Mouse (Mus musculus) Patski (cell line): ENCODE data around the gene Gm21958. TPM values are rescaled to one million over a fixed set of nuclear protein-coding genes. Genes with fewer than 3 reads are reported as not detected.

Experiments
- ATAC-seq: fragments of 100-300 bp; one replicate; pipeline ENCODE4 v1.8.0; 2021
- CTCF ChIA-PET: fragments of 350-600 bp; sonication (Branson Sonifier 250); formaldehyde crosslinking; loops from one replicate; lab custom pipeline; 2022; ENCODE audit warnings: inconsistent platforms; lab: Charles Lee
- POLR2A ChIA-PET: fragments of 350-600 bp; sonication (Branson Sonifier 250); formaldehyde crosslinking; loops from one replicate; lab custom pipeline; 2022; ENCODE audit warnings: antibody characterized with exemption, inconsistent platforms; lab: Charles Lee
- DNase-seq: peaks from one replicate; pipeline ENCODE4 v3.0.0-alpha.2; 2011; ENCODE audit warnings: low read depth, low spot score
- H3K27me3 ChIP-seq: fragments of 371-371 bp; one replicate; pipeline ENCODE4 v1.5.1; 2021
- CTCF ChIP-seq: fragments of 100-300 bp; IDR thresholded peaks from one replicate; pipeline ENCODE4 v1.5.1; 2021
- in situ Hi-C: fragments of 300-500 bp; cut with MboI; formaldehyde crosslinking; loops from 3 replicates; pipeline ENCODE4 v1.11.1; 2018; ENCODE audit warnings: low pct_unique_long_range_greater_than_20kb, mixed read lengths
- polyA plus RNA-seq: library from polyadenylated mRNA; unstranded; gene quantifications from one replicate; pipeline ENCODE4 v1.2.3, GENCODE M21; 2021

The Gm21958 gene
- polyA plus RNA-seq, result 0.56 TPM

DNA sequence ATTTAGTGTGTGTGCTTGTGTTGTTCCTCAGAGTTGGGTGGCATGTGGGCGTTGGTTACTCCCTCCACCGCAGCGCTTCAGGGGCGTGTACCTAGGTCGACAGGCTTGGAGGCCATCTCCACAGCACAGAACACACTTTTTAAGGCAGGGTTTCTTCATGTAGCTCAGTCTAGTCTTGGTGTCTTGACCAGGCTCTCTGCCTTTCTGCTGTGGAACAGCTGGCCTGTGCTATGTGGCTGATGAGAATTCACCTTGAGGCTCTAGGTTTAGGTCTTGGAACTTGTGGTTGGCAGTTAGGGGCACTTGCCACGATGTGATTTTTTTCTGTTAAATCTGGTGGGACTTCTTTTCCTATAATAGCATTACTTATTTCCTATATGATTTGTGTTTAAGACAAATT is at the start of gene Gm21958:
Gene Gm21958 (minus strand): TSS at position 101 of the 400 bp plus-strand sequence.
- ATAC-seq (no peak), DNase-seq (no peak)
- in situ Hi-C loops, result no loop called here
- ChIA-PET CTCF (interaction anchor here (1.7 to 5.0 kb wide), 2 partner anchors 13 to 15 kb away, joined by 4 to 13 read pairs; no protein-coding TSS in a partner anchor), POLR2A (no interaction called here)
- no peaks in the 10 kb centered on the region for H3K27me3 ChIP-seq
- no peak for TF ChIP-seq CTCF

DNA sequence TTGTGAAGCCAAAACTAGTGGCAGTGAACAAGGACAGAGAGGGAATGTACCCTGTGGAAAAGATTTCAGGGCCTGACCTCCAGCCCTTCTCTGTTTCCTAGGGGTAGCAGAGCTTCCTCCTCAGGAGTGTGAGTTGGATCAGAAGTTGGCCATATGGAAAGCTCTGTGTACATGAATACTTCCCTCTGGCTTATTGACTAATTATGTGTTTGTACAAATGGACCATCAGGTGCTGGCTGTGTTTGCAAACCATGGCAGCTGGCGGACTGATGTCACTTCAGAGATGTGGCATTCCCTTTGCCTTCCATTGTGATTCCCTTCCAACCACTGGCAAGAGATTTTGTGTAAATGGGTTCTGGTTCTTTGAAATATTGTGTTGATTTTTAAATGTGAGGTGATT is 47.1 kb upstream of the Gm21958 start:
- no peak for TF ChIP-seq CTCF
- ATAC-seq (no peak), DNase-seq (no peak)
- no peaks in the 10 kb centered on the region for H3K27me3 ChIP-seq
- in situ Hi-C loops, result no loop called here
- ChIA-PET POLR2A (no interaction called here), CTCF (interaction anchor here (1.1 kb wide), 1 partner anchor 10 kb away, joined by 4 read pairs; no protein-coding TSS in a partner anchor)

GRCm38 (mm10) chr3:54760321-54761115 is 46.4 kb upstream of the Gm21958 start:
- H3K27me3 ChIP-seq, result no peaks in the 10 kb centered on the region
- CTCF ChIA-PET, result no interaction called here
- in situ Hi-C loops, result no loop called here
- TF ChIP-seq CTCF, result no peak
- ATAC-seq (no peak), DNase-seq (no peak)
- POLR2A ChIA-PET, result no interaction called here

DNA sequence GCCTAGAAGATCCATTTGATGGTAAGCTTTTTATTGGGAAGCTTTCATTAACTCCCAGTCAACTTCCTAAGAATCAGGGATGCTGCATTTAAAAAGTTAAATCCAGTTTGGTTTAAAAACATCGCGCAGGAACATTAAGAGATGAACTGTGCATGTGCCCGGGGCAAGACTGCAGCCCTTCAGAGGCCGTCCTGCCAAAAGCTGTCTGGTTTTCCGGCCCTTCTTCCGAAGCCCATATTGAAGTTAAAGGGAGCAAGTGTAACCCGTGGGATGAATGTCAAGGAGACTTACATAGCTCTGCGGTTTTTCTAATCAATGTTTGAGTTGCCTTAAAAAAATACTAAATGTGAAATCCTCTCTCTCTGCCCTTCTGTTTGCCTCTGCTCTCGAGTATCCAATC is 45.1 kb upstream of the Gm21958 start:
- ChIA-PET CTCF (interaction anchor here (1.2 kb wide), 1 partner anchor 13 kb away, joined by 3 read pairs; no protein-coding TSS in a partner anchor), POLR2A (no interaction called here)
- no peak for TF ChIP-seq CTCF
- H3K27me3 ChIP-seq, result no peaks in the 10 kb centered on the region
- DNase-seq (no peak), ATAC-seq (no peak)
- in situ Hi-C loops, result no loop called here

DNA sequence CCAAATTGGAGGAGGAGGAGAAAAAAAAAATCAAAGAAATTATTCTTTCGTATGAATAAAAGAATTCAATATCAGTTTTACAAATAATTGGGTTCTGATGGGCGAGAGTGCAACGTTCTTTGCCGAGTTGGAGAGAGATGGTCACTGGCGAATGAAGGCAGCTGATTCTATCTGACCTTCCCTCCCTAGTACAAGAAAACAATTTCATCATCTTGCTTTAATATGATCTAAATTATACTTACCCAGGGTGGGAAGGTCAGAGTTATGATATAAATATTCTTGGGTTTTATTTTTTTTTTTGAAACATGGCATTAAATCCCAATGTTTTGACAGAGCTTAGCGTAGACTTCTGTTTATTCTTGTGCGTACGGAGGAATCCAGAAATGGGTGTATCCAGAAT is 43.3 kb upstream of the Gm21958 start:
- ChIA-PET POLR2A (no interaction called here), CTCF (interaction anchor here (1.5 kb wide), 1 partner anchor 22 kb away, joined by 4 read pairs; the partner anchor contains the start of gene Alg5)
- TF ChIP-seq CTCF, result no peak
- no peak for ATAC-seq
- no peak for DNase-seq
- H3K27me3 ChIP-seq, result no peaks in the 10 kb centered on the region
- in situ Hi-C loops, result no loop called here

GRCm38 (mm10) chr3:54756058-54756457 is 41.9 kb upstream of the Gm21958 start:
- peak; percentile 36 for ATAC-seq
- no peak for DNase-seq
- ChIA-PET CTCF (interaction anchor here (0.6 to 0.8 kb wide), 2 partner anchors 8 to 56 kb away, joined by 3 read pairs; no protein-coding TSS in a partner anchor), POLR2A (no interaction called here)
- H3K27me3 ChIP-seq, result no peaks in the 10 kb centered on the region
- no peak for TF ChIP-seq CTCF
- in situ Hi-C loops, result no loop called here

DNA sequence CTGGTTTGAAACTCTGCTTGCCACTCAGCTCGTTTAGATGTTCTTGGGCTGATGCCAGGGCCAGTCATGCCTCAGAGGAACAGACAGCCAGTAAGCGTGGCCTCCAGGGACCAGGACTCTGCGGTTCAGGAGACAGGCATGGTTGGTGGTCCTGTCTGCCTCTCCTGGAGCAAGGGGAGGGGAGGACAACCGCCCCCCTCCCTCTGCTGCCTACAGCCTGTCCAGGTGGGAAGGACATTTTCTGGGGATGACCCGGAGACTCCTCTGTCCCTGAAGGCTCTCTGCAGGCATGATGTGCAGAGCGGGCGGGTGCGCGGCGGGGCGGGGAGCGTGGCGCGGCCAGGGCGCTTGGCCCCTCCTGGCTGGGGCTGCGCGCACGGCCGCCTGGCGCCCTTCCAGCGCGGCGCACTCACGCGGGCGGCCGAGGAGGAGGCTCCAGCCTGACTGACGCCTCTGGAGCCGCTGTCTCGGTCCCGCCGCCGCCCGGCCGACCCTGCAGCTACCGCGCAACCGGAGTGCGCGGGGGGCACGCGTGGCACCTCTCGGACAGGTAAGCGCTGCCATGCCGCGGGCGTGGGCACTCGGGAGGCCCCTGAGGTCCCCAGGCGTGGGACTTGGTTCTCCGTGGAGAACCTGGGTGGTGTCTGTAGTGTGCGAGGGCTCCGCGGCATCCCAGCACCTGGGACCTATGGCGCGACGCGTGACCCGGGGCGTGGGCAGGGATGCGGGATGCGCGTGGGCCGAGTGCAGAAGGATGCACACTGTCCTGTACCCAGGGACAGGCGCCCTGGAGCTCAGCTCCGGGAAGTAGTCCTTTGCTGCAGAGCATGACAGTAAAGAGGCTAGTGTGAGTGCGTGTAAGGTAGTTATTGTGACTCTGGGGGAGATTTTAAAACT is 41.2 kb upstream of the Gm21958 start, which contains the start of gene Smad9:
Gene Smad9 (plus strand): TSS at position 438 of the 897 bp plus-strand sequence.
- CTCF ChIA-PET, result interaction anchor here (0.8 kb wide), 1 partner anchor 56 kb away, joined by 3 read pairs; no protein-coding TSS in a partner anchor
- H3K27me3 ChIP-seq, result no peaks in the 10 kb centered on the region
- peak; percentile 64 for DNase-seq
- peak; percentile 85 for ATAC-seq
- TF ChIP-seq CTCF, result no peak
- POLR2A ChIA-PET, result no interaction called here
- in situ Hi-C loops, result no loop called here

- ATAC-seq, result peak; percentile 23
- POLR2A ChIA-PET, result no interaction called here
- no peak for TF ChIP-seq CTCF
- CTCF ChIA-PET, result interaction anchor here (0.9 kb wide), 1 partner anchor 63 kb away, joined by 3 read pairs; no protein-coding TSS in a partner anchor
- in situ Hi-C loops, result no loop called here
- H3K27me3 ChIP-seq, result no peaks in the 10 kb centered on the region
- no peak for DNase-seq
Measured at GRCm38 (mm10) chr3:54753411-54753810, 39.3 kb upstream of the Gm21958 start.

- ChIA-PET CTCF (interaction anchor here (0.7 to 1.8 kb wide), 5 partner anchors 10 to 44 kb away, joined by 3 to 13 read pairs (median 3); partner anchors contain the start of genes Alg5 and Exosc8), POLR2A (interaction anchor here (1.2 kb wide), 1 partner anchor 10 kb away, joined by 4 read pairs; the partner anchor contains the start of genes Alg5 and Exosc8)
- TF ChIP-seq CTCF, result no peak
- ATAC-seq (peak; percentile 64), DNase-seq (no peak)
- in situ Hi-C loops, result no loop called here
- no peaks in the 10 kb centered on the region for H3K27me3 ChIP-seq
Measured at GRCm38 (mm10) chr3:54745799-54746198, 31.6 kb upstream of the Gm21958 start.

DNA sequence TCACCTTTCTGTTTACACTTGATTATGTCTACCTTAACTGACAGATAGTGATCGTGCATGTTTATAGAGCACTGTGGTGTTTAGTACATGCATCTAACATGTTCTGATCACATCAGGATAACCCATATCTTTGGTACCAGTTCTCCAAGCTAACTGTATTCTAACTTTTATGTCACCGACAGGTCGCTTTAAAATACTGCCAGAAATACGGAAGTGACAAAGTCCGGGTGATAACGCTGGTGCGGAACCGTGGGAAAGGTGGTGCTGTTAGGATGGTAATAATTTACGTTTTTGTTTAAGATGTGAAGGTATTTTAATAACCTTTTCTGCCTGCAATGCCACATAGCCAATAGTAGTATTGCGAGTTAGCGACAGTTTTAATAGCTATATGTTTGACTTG is 27.8 kb upstream of the Gm21958 start:
- ChIA-PET CTCF (no interaction called here), POLR2A (no interaction called here)
- TF ChIP-seq CTCF, result no peak
- no peaks in the 10 kb centered on the region for H3K27me3 ChIP-seq
- DNase-seq (no peak), ATAC-seq (no peak)
- in situ Hi-C loops, result no loop called here
